Mouse (Mus musculus): ENCODE measurements around the gene Nif3l1. TPM values are rescaled to one million over a fixed set of nuclear protein-coding genes. Genes with fewer than 3 reads are reported as not detected.
A peak's percentile ranks its signal among the peaks of the same experiment; 100 is the strongest.

Gene Nif3l1
- polyA plus RNA-seq, 3 experiments from 2014 or later, result 39.2 to 58.9 (median 57.3) TPM

GRCm38 (mm10) chr1:58458867-58459266 is 13.9 kb downstream of the Nif3l1 start:
- no peak for ATAC-seq

GRCm38 (mm10) chr1:58460566-58460965 is 15.6 kb downstream of the Nif3l1 start:
- ATAC-seq, result no peak

- ATAC-seq, result no peak
These were observed 19.0 kb downstream of the Nif3l1 start for GRCm38 (mm10) chr1:58463935-58464334.

- ATAC-seq, result no peak
These were observed 20.1 kb downstream of the Nif3l1 start for GRCm38 (mm10) chr1:58465042-58465441.

- ATAC-seq, result no peak
These were observed 20.6 kb downstream of the Nif3l1 start for GRCm38 (mm10) chr1:58465561-58465960.

- no peak for ATAC-seq
These were observed 30.7 kb downstream of the Nif3l1 start for GRCm38 (mm10) chr1:58475662-58476061.

- ATAC-seq, result no peak
These were observed 37.7 kb downstream of the Nif3l1 start for GRCm38 (mm10) chr1:58482647-58483046.

- no peak for ATAC-seq
These were observed 50.7 kb downstream of the Nif3l1 start for GRCm38 (mm10) chr1:58495603-58496002.

GRCm38 (mm10) chr1:58497678-58498077 is 52.7 kb downstream of the Nif3l1 start:
- no peak for ATAC-seq

GRCm38 (mm10) chr1:58498758-58499157 is 53.8 kb downstream of the Nif3l1 start:
- ATAC-seq, result no peak

GRCm38 (mm10) chr1:58503134-58503533 is 58.2 kb downstream of the Nif3l1 start:
- no peak for ATAC-seq

GRCm38 (mm10) chr1:58503793-58504370 is 58.9 kb downstream of the Nif3l1 start:
- no peak for ATAC-seq

GRCm38 (mm10) chr1:58504577-58505254 is 59.8 kb downstream of the Nif3l1 start, which contains the start of gene Orc2:
Gene Orc2 (minus strand): TSS chr1:58505109.
- peak; percentile 100 for ATAC-seq

- ATAC-seq, result no peak
These were observed 62.3 kb downstream of the Nif3l1 start for GRCm38 (mm10) chr1:58507249-58507648.

Other genes with a start within 250 kb of the Nif3l1 start
- not detected for gene Aox4, start 234.8 kb upstream of the Nif3l1 start, polyA plus RNA-seq (2017; shearing (Covaris generic))
- not detected for gene Aox2, start 166.8 kb upstream of the Nif3l1 start, polyA plus RNA-seq (2017; shearing (Covaris generic))
- gene Bzw1, start 52.3 kb upstream of the Nif3l1 start, polyA plus RNA-seq (2017; shearing (Covaris generic)), result 100 to 1,000 TPM; 360 to 576 (median 385) TPM
- 100 to 1,000 TPM; 382 to 646 (median 498) TPM for gene Clk1, start 21.1 kb upstream of the Nif3l1 start, polyA plus RNA-seq (2017; shearing (Covaris generic))
- 10 to 100 TPM; 70.0 to 79.5 (median 70.1) TPM for gene Ppil3, start 335 bp downstream of the Nif3l1 start, polyA plus RNA-seq (2017; shearing (Covaris generic))
- 10 to 100 TPM; 13.7 to 30.8 (median 27.1) TPM for gene Orc2, start 60.0 kb downstream of the Nif3l1 start, polyA plus RNA-seq (2017; shearing (Covaris generic))
- 10 to 100 TPM in 2 of 3 experiments, 1 to 10 TPM in 1; 8.4 to 14.4 (median 14.1) TPM for gene Fam126b, start 141.2 kb downstream of the Nif3l1 start, polyA plus RNA-seq (2017; shearing (Covaris generic))
- gene Ndufb3, start 141.2 kb downstream of the Nif3l1 start, polyA plus RNA-seq (2017; shearing (Covaris generic)), result 10 to 100 TPM; 76.2 to 94.3 (median 83.6) TPM

Measured in inflammation-experienced regulatory T-cells, adult 6 months (primary cell).